Mouse (Mus musculus) forebrain, embryonic 13.5 days (tissue): ENCODE data around the gene Galnt14. TPM values are rescaled to one million over a fixed set of nuclear protein-coding genes. Genes with fewer than 3 reads are reported as not detected.
A peak's percentile ranks its signal among the peaks of the same experiment; 100 is the strongest.

Experiments
- ATAC-seq: fragments of 200-750 bp; cut with Nextera tagmentation; 2 replicates; pipeline ENCODE4 v1.8.0; 2017
- H3K27ac ChIP-seq: fragments of 300-500 bp; sonication (generic); 2 replicates; pipeline ENCODE4 v1.5.1; 2015; ENCODE audit warnings: inconsistent platforms, mild to moderate bottlenecking, moderate library complexity
- H3K27me3 ChIP-seq: fragments of 300-500 bp; sonication (generic); 2 replicates; pipeline ENCODE4 v1.6.1; 2015; ENCODE audit warnings: mild to moderate bottlenecking, inconsistent platforms
- H3K36me3 ChIP-seq: fragments of 300-500 bp; sonication (generic); 2 replicates; pipeline ENCODE4 v1.6.1; 2015; ENCODE audit warnings: mild to moderate bottlenecking, inconsistent platforms; ENCODE audit not compliant: poor library complexity, severe bottlenecking
- H3K4me1 ChIP-seq: fragments of 300-500 bp; sonication (generic); 2 replicates; pipeline ENCODE4 v1.6.1; 2015; ENCODE audit warnings: inconsistent platforms
- H3K4me2 ChIP-seq: fragments of 300-500 bp; sonication (generic); 2 replicates; pipeline ENCODE4 v1.6.1; 2015; ENCODE audit warnings: inconsistent platforms, mild to moderate bottlenecking, moderate library complexity
- H3K4me3 ChIP-seq: fragments of 300-500 bp; sonication (generic); 2 replicates; pipeline ENCODE4 v1.5.1; 2015; ENCODE audit warnings: mild to moderate bottlenecking, inconsistent platforms
- H3K9ac ChIP-seq: fragments of 300-500 bp; sonication (generic); 2 replicates; pipeline ENCODE4 v1.6.1; 2015; ENCODE audit warnings: mild to moderate bottlenecking, inconsistent platforms
- H3K9me3 ChIP-seq: fragments of 300-500 bp; sonication (generic); replicated peaks from 2 replicates; pipeline ENCODE4 v1.6.1; 2016; ENCODE audit warnings: inconsistent platforms
- WGBS: fragments of 180-500 bp; shearing (Covaris S2); methylation state at CpG from one replicate; pipeline ENCODE4 v1.1.7; 2015; 5-methylcytosine and 5-hydroxymethylcytosine counted together
- polyA plus RNA-seq: library from polyadenylated mRNA; unstranded; fragments of >200 nt; fragmentation: Nextera tagmentation; extraction: Ambion mirVana; gene quantifications from 2 replicates; pipeline ENCODE4 v1.2.1, GENCODE M21; 2015

Galnt14 gene
- polyA plus RNA-seq = 6.4 and 8.8 TPM in 2 replicates

DNA sequence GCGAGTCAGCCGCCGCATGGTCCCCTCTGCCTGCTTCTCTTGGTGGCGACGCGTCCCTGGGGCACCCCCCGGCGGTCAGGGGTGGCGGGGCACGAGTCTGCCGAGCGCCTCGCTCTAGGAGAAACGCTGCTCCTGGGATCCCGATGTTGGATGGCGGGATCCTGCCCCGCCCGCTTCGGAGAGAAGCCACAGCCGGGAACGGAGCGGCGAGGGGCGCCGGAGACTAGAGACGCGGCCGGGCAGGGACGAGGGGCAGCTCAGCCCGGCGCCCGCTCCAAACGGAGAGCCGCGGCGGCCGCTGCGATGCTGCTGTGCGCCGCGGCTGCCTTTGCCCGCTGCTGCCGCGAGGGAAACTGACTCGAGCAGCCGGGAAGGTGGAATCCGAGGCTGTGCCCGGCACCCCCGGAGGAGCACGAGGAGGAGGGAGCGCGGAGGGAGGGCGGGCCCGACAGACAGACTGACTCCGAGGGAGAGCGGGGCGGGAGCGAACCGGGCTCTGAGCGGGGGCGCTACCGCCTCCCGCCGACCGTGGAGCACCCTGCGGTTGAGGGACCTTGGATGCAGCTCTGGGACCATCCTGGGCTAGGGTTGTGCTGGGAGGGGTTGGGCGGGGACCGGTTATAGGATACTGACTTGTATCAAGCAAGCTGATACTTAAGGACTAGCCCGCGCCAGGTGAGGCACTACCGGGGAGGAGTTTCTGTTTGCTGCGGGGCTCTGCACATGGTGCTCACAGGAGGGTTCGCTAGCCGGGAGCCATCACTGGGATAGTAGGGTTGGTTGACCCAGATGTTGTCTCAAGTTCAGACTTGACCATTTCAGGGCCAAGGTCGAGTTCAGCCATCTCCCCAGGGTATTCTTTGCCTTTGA, at the start of gene Galnt14:
TSS of gene Galnt14 (minus strand) at position 412 of the 870 bp plus-strand sequence.
- H3K4me3 ChIP-seq = peak within 1 kb of the TSS; percentile 59
- H3K9ac ChIP-seq = peak within 1 kb of the TSS; percentile 77
- ATAC-seq = peak; percentile 73
- H3K36me3 ChIP-seq = no peaks in the 10 kb centered on the region
- H3K27me3 ChIP-seq = peaks cover 20% of the 10 kb centered on the region
- under 1% methylated on average over 54 of the region's 75 CpGs for WGBS
- H3K27ac ChIP-seq = no peak within 1 kb of the TSS; the same call in 1 of the 2 replicates
- no peaks in the 10 kb centered on the region for H3K9me3 ChIP-seq
- peaks cover 49% of the 10 kb centered on the region for H3K4me1 ChIP-seq
- peak within 1 kb of the TSS; percentile 93 for H3K4me2 ChIP-seq

GRCm38 (mm10) chr17:73743681-73744311, 33.5 kb upstream of the Galnt14 start:
- 7% methylated on average over 6 of the region's 6 CpGs for WGBS
- peak; percentile 96 for ATAC-seq
- no peak overlapping the region for H3K4me2 ChIP-seq
- no peak overlapping the region for H3K4me3 ChIP-seq
- H3K27me3 ChIP-seq = no peaks in the 10 kb centered on the region
- no peak overlapping the region for H3K9ac ChIP-seq
- H3K36me3 ChIP-seq = no peaks in the 10 kb centered on the region
- no peak overlapping the region for H3K27ac ChIP-seq
- no peaks in the 10 kb centered on the region for H3K9me3 ChIP-seq
- no peaks in the 10 kb centered on the region for H3K4me1 ChIP-seq

DNA sequence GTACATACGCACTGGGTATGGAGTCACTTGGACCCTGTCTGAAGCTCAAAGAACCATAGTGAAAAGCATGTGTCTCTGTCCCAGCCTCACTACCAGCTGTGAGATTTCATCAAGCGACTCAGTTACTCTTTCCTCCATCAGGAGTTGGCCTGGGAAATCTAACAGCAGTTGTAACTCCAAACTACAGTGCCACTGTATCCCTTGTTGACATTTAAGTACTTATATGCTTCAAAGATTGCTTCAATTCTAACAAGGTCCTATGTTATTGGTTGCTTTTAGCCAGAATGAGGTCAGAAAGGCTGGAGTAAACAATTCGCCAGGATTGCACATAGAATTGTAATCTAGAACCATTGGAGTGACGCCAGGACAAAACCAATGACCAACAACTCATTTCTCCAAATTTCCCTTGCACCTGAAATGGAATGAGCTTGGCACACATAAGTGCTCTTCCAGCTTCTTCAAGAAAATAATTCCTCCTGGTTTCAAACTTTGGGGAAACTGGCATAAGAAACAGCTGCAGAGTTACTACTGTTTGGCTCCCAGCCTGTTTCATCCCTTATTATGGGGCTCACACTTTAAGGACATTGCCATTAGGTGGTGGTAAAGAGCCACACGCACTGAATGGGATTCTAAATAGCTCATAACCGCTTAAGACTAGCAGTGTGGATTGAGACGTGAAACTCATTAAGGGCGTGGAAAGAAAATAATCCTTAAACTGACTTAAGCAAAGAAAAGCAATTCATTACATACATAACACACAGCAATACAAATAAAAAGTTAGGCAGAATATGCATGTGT, 13.8 kb upstream of the Galnt14 start:
- Histone ChIP-seq H3K9ac (no peak overlapping the region), H3K4me1 (0 out of 2 replicates have a peak, but pooled peaks cover 12% of the 10 kb centered on the region), H3K4me3 (no peak overlapping the region), H3K27me3 (no peaks in the 10 kb centered on the region), H3K27ac (no peak overlapping the region), H3K4me2 (no peak overlapping the region), H3K36me3 (no peaks in the 10 kb centered on the region), H3K9me3 (no peaks in the 10 kb centered on the region)
- WGBS = 62% methylated on average over 8 of the region's 8 CpGs
- ATAC-seq = no peak

DNA sequence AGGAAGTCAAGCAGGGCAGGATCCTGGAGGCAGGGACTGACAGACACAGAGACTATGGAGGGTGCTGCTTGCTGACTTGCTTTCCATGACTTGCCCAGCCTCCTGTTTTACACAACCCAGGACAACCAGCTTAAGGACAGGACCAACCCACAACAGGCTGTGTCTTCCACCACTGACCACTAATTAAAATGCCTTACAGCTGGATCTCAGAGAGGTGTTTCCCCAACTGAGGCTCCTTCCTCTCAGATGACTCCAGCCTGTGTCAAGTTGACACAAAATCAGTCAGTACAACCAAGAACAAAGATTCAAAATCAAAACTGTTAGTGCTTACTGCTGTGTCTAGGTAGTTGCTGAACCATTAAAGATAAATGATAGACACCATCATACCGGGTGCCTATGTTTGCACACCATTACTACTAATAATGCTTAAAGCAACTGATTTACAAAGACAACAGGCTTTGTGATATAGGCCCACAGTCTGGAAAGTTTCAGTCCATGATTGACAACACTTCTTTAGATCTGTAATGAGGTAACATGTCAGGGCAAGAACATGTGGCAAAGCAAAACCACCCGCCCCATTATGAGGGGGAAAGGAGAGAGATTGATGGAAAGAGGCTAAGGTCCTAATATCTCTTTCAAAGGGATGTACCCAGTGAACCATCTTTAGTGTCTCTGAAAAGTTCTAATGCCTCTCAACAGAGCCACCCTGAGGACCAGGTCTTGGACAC, 8.9 kb upstream of the Galnt14 start:
- Histone ChIP-seq H3K4me1 (peaks cover 19% of the 10 kb centered on the region), H3K27me3 (no peaks in the 10 kb centered on the region), H3K4me2 (no peak overlapping the region), H3K27ac (no peak overlapping the region), H3K9me3 (no peaks in the 10 kb centered on the region), H3K9ac (no peak overlapping the region), H3K4me3 (no peak overlapping the region), H3K36me3 (no peaks in the 10 kb centered on the region)
- ATAC-seq = no peak
- 93% methylated on average over 2 of the region's 2 CpGs for WGBS

- H3K4me2 ChIP-seq = no peak overlapping the region
- no peaks in the 10 kb centered on the region for H3K9me3 ChIP-seq
- peaks cover under 1% of the 10 kb centered on the region; the same call in 1 of the 2 replicates for H3K27me3 ChIP-seq
- no peaks in the 10 kb centered on the region for H3K36me3 ChIP-seq
- no peak for ATAC-seq
- H3K4me3 ChIP-seq = no peak overlapping the region
- no peak overlapping the region for H3K27ac ChIP-seq
- H3K9ac ChIP-seq = no peak overlapping the region
- H3K4me1 ChIP-seq = peaks cover 40% of the 10 kb centered on the region
- 48% methylated on average over 3 of the region's 3 CpGs for WGBS
Observed at GRCm38 (mm10) chr17:73716684-73717083, 6.4 kb upstream of the Galnt14 start.

DNA sequence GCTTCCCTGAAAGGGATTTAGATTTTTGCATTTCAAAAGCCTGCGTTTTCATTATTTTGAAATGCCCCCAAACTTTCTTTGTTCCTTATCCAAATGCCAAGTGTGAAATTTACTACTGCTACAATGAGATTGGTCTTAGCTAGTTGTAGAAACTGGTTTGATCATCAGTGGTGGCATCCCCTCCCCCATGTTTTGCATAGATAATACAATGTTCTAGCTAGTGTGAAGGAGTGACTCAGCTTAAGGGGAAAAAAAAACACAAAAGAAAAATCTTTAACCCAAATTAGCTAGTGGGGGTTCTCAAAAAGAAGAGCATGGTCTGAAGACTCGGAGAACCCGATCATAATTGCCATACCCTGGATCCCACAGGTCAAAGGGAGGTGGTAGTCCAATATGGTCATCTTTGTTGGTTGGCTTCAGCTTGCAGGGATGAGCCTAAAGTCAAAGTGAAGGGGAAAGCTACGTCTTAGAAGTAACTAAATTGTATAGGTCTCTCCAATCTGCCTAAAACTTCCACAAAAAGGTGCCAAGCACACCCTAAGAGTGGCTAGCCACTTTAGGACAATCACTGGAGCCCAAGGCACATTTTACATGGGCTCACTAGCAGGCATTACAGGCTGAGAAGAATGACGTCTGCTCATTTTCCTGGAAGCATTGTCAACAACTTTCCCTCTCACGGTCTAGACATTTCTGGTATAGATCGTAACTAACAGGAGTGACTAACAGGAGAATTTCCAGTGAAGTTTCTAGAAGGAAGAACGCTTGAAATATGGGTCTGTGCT, 4.4 kb upstream of the Galnt14 start:
- no peaks in the 10 kb centered on the region for H3K9me3 ChIP-seq
- H3K9ac ChIP-seq = no peak overlapping the region
- no peak overlapping the region for H3K4me2 ChIP-seq
- peaks cover 51% of the 10 kb centered on the region for H3K4me1 ChIP-seq
- H3K4me3 ChIP-seq = no peak overlapping the region
- H3K27me3 ChIP-seq = peaks cover 9% of the 10 kb centered on the region
- peak overlapping the region; percentile 86; the same call in 1 of the 2 replicates for H3K27ac ChIP-seq
- no peak for ATAC-seq
- 64% methylated on average over 8 of the region's 8 CpGs for WGBS
- no peaks in the 10 kb centered on the region for H3K36me3 ChIP-seq

- Histone ChIP-seq H3K36me3 (no peaks in the 10 kb centered on the region), H3K27ac (peak overlapping the region; percentile 86), H3K27me3 (peaks cover 17% of the 10 kb centered on the region), H3K4me3 (no peak overlapping the region), H3K4me2 (peak overlapping the region; percentile 28; the same call in 1 of the 2 replicates), H3K4me1 (peaks cover 61% of the 10 kb centered on the region), H3K9me3 (no peaks in the 10 kb centered on the region), H3K9ac (no peak overlapping the region; the same call in 1 of the 2 replicates)
- peak; percentile 62 for ATAC-seq
- WGBS = 27% methylated on average over 11 of the region's 11 CpGs
Observed at GRCm38 (mm10) chr17:73713347-73713746, 3.1 kb upstream of the Galnt14 start.

GRCm38 (mm10) chr17:73711919-73712318, 1.7 kb upstream of the Galnt14 start:
- H3K27me3 ChIP-seq = peaks cover 20% of the 10 kb centered on the region
- H3K4me1 ChIP-seq = peaks cover 54% of the 10 kb centered on the region
- H3K9ac ChIP-seq = no peak overlapping the region
- no peak overlapping the region for H3K4me2 ChIP-seq
- WGBS = 67% methylated on average over 15 of the region's 15 CpGs
- peak; percentile 39 for ATAC-seq
- no peak overlapping the region for H3K4me3 ChIP-seq
- H3K36me3 ChIP-seq = no peaks in the 10 kb centered on the region
- no peaks in the 10 kb centered on the region for H3K9me3 ChIP-seq
- peak overlapping the region; percentile 53 for H3K27ac ChIP-seq

DNA sequence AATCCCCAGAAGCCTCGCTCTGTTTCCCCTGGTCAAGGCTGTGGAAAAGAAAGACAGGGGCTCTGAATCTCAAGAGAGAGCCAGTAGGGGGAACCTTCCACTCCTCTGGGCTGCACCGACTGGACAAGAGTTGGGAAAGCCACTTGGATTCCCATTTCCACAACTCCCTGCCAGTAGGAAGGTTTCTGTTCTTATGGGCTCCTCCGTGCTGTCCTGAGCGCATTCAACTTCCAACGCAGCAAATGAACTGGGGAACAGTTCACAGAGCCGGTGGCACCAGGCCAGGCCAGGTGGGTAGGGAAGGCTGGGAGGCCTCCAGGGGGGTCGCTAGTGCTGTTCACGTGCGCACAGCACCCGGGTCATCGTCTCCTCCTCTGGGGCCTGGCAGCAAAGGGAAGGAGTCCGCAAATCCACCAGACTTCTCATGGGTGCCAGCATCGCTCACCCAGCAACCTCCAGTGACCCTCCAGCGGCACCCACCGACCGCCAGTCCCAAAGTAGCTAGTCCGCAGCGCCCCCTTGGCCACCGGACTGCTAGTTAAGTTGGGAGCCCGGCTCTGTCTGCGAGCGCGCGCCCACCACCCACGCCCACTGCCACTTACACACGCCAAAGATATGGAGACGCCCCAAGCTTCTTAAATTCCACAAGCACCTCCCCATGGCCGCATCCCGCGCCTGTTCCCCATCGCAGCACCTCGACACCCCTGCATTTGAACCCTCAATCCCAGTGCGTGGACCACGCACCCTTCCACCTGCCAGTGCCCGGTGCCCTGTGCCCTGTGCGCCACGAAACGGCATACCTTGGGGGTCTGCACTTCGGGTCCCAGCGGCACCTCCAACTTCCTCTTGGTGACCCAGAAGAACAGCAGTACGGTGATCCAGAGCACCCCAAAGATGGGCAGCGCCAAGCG, 867 bp downstream of the Galnt14 start:
- Histone ChIP-seq H3K27me3 (peaks cover 20% of the 10 kb centered on the region), H3K4me3 (peak overlapping the region; percentile 59), H3K9me3 (no peaks in the 10 kb centered on the region), H3K9ac (peak overlapping the region; percentile 77), H3K27ac (no peak overlapping the region), H3K36me3 (no peaks in the 10 kb centered on the region), H3K4me1 (peaks cover 44% of the 10 kb centered on the region), H3K4me2 (peak overlapping the region; percentile 93)
- 1% methylated on average over 41 of the region's 43 CpGs for WGBS
- ATAC-seq = peak; percentile 3; the same call in 1 of the 2 replicates

GRCm38 (mm10) chr17:73708451-73708850, 1.8 kb downstream of the Galnt14 start:
- Histone ChIP-seq H3K4me3 (no peak overlapping the region), H3K4me1 (peaks cover 34% of the 10 kb centered on the region), H3K9me3 (no peaks in the 10 kb centered on the region), H3K27me3 (peaks cover 20% of the 10 kb centered on the region), H3K4me2 (peak overlapping the region; percentile 93; the same call in 1 of the 2 replicates), H3K9ac (no peak overlapping the region), H3K27ac (no peak overlapping the region), H3K36me3 (no peaks in the 10 kb centered on the region)
- no peak for ATAC-seq
- 92% methylated on average over 6 of the region's 6 CpGs for WGBS
